Mouse (Mus musculus): ENCODE data around the gene Gtpbp4. TPM values are rescaled to one million over a fixed set of nuclear protein-coding genes. Genes with fewer than 3 reads are reported as not detected.
"Not testable (repeated sequence)": the region's sequence is repeated elsewhere in the genome, so short reads cannot be mapped to it uniquely, and the experiment has no call there.

Gtpbp4 gene
- polyA plus RNA-seq, 1 experiment from 2014 or later = 82.6 TPM

DNA sequence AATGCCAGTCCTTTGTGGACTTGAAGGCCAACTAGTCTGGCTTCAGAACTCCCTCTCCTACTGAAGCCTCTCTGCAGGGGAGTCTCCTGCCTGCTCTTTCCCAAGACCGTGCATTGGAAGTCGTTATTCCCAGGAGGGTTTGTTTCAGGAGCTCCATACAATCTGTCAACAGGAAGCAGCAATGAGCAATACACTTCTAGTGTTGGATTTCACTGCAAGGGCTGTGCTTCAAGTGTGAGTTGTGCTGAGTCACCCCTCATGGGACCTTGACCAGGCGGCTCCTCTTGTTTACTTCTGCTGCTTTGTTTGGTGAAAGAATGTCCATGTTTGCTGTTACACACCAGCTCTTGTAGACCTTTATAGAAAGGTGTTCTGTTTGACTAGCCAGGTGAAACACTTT, 18.5 kb upstream of the Gtpbp4 start:
- no peaks in the 10 kb centered on the region for H3K4me1 ChIP-seq
- no peaks in the 10 kb centered on the region for H3K27me3 ChIP-seq (replicated peaks)
- no peak overlapping the region for H3K4me2 ChIP-seq (replicated peaks)
- H3K9ac ChIP-seq = no peak overlapping the region
- no peak for ATAC-seq (ENCODE audit: low FRiP score, low read depth)
- H3K27ac ChIP-seq = no peak overlapping the region
- no peaks in the 10 kb centered on the region for H3K36me3 ChIP-seq
- 32% methylated on average over 3 of the region's 3 CpGs for WGBS
- no peaks in the 10 kb centered on the region for H3K9me3 ChIP-seq
- no peak overlapping the region for H3K4me3 ChIP-seq

DNA sequence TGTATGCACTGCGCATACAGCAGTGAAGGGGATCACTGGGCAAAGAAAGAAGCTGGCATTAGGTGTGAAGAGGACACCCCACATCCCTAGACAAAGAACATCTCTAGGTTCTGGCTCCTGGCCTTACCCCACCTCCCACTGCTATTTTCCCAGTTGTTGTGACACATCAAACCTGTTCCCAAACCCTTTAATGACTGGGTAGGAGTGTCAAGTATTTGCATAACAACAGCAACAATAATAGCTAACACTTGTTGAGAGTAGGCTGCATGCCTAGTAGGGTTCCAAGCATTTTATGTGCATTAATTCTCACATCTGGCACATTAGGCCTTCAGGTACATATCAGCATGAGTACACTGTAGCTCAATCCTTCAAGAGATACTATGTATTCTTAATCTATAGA, 17.6 kb upstream of the Gtpbp4 start:
- Histone ChIP-seq H3K27me3 (replicated peaks) (no peaks in the 10 kb centered on the region), H3K4me2 (replicated peaks) (no peak overlapping the region), H3K4me1 (no peaks in the 10 kb centered on the region), H3K9ac (no peak overlapping the region), H3K9me3 (no peaks in the 10 kb centered on the region), H3K4me3 (no peak overlapping the region), H3K36me3 (no peaks in the 10 kb centered on the region), H3K27ac (no peak overlapping the region)
- 57% methylated on average over 1 of the region's 1 CpGs for WGBS
- no peak for ATAC-seq (ENCODE audit: low FRiP score, low read depth)

- H3K4me1 ChIP-seq = no peaks in the 10 kb centered on the region
- no peak overlapping the region for H3K9ac ChIP-seq
- no peaks in the 10 kb centered on the region for H3K36me3 ChIP-seq
- no peaks in the 10 kb centered on the region for H3K27me3 ChIP-seq (replicated peaks)
- no peak overlapping the region for H3K4me3 ChIP-seq
- H3K4me2 ChIP-seq (replicated peaks) = no peak overlapping the region
- no peak overlapping the region for H3K27ac ChIP-seq
- no peaks in the 10 kb centered on the region for H3K9me3 ChIP-seq
- WGBS = 53% methylated on average over 12 of the region's 12 CpGs
- ATAC-seq (ENCODE audit: low FRiP score, low read depth) = no peak
Measured at GRCm38 (mm10) chr13:9011596-9012350, 15.9 kb upstream of the Gtpbp4 start.

DNA sequence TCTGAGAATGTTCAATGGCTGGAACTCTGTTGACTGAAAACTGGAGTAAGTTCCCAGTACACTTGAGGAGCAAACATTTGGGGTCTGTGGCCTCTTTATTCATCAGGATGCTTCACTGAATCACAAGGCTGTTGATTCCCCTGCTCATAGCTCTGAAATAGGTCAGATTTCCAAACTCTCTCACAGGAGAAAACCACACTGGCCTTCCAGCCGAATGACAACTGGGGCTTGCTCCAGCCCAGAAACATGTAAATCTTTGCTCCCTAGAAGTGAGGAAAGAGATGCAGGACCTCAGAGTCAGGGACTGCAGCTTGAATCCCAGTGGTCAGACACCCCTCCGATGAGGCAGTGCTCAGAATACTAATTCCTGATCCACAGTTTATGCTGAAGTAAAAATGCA, 7.4 kb upstream of the Gtpbp4 start:
- Histone ChIP-seq H3K27me3 (replicated peaks) (no peaks in the 10 kb centered on the region), H3K27ac (no peak overlapping the region), H3K36me3 (no peaks in the 10 kb centered on the region), H3K9me3 (no peaks in the 10 kb centered on the region), H3K4me1 (no peaks in the 10 kb centered on the region), H3K4me2 (replicated peaks) (no peak overlapping the region), H3K9ac (no peak overlapping the region), H3K4me3 (no peak overlapping the region)
- no peak for ATAC-seq (ENCODE audit: low FRiP score, low read depth)
- 80% methylated on average over 2 of the region's 2 CpGs for WGBS

- Histone ChIP-seq H3K27me3 (replicated peaks) (no peaks in the 10 kb centered on the region), H3K27ac (no peak overlapping the region), H3K36me3 (no peaks in the 10 kb centered on the region), H3K9me3 (no peaks in the 10 kb centered on the region), H3K4me3 (no peak overlapping the region), H3K4me2 (replicated peaks) (no peak overlapping the region), H3K9ac (no peak overlapping the region), H3K4me1 (peaks cover 7% of the 10 kb centered on the region)
- 91% methylated on average over 8 of the region's 8 CpGs for WGBS
- ATAC-seq (ENCODE audit: low FRiP score, low read depth) = no peak
Measured at GRCm38 (mm10) chr13:8999464-8999863, 3.6 kb upstream of the Gtpbp4 start.

GRCm38 (mm10) chr13:8997221-8997620, 1.3 kb upstream of the Gtpbp4 start:
- H3K27ac ChIP-seq; H3K9me3 ChIP-seq; H3K36me3 ChIP-seq; H3K9ac ChIP-seq; H3K4me3 ChIP-seq; H3K27me3 ChIP-seq (replicated peaks); ATAC-seq (ENCODE audit: low FRiP score, low read depth); H3K4me2 ChIP-seq (replicated peaks): not testable (repeated sequence)
- 89% methylated on average over 5 of the region's 5 CpGs for WGBS
- H3K4me1 ChIP-seq = peaks cover 10% of the 10 kb centered on the region

DNA sequence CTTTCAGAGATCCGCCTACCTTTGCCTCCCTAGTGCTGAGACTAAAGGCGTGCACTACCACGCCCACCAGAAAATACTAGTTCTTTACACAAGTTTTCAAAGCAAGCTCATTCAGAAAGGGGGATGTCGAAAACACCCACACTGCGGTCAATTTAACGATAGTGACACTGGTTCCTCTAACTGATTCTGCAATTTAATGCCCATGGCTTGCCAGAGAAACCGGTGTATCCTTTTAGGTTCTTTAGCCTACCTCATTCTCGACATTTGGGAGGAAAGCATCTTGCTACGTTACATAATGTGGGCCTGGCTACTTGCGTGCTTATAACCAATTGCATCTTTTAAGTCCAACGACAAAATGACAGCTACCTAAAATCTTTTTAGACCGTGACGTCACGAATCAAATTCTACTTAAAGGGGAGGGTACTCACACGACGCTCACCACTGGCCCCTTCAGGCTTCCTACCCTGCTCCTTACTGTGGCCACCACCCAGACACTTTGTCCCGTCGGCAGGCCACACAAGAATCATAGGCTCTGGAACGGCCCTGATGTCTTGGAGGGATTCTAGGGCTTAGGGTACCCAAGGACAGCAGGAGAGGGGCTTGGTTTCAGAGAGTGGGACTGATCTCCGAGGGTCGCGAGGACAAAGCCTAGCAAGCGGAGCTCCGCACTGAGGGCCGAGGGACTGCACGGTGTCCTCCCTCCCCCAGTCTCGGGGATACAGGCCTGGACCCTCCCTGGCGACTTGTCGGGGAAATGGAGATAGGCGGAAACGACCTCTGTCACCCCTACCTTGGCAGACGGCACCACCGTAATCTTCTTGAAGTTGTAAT, 509 bp downstream of the Gtpbp4 start:
- H3K4me3 ChIP-seq = peak overlapping the region; percentile 80
- H3K9ac ChIP-seq = peak overlapping the region; percentile 73
- no peaks in the 10 kb centered on the region for H3K27me3 ChIP-seq (replicated peaks)
- H3K4me2 ChIP-seq (replicated peaks) = peak overlapping the region; percentile 82
- H3K9me3 ChIP-seq = no peaks in the 10 kb centered on the region
- H3K27ac ChIP-seq = no peak overlapping the region
- H3K4me1 ChIP-seq = peaks cover 10% of the 10 kb centered on the region
- WGBS = 4% methylated on average over 33 of the region's 33 CpGs
- H3K36me3 ChIP-seq = peaks cover 12% of the 10 kb centered on the region; the same call in 1 of the 2 replicates
- peak; percentile 77 for ATAC-seq (ENCODE audit: low FRiP score, low read depth)

GRCm38 (mm10) chr13:8992231-8992630, 3.7 kb downstream of the Gtpbp4 start:
- WGBS = 96% methylated on average over 6 of the region's 6 CpGs
- no peaks in the 10 kb centered on the region for H3K27me3 ChIP-seq (replicated peaks)
- H3K27ac ChIP-seq = no peak overlapping the region
- peaks cover 10% of the 10 kb centered on the region for H3K4me1 ChIP-seq
- no peak for ATAC-seq (ENCODE audit: low FRiP score, low read depth)
- no peak overlapping the region for H3K9ac ChIP-seq
- H3K36me3 ChIP-seq = peaks cover 38% of the 10 kb centered on the region
- no peaks in the 10 kb centered on the region for H3K9me3 ChIP-seq
- H3K4me3 ChIP-seq = no peak overlapping the region
- no peak overlapping the region for H3K4me2 ChIP-seq (replicated peaks)

- H3K27me3 ChIP-seq (replicated peaks) = no peaks in the 10 kb centered on the region
- no peak overlapping the region for H3K27ac ChIP-seq
- peaks cover 73% of the 10 kb centered on the region for H3K36me3 ChIP-seq
- no peaks in the 10 kb centered on the region for H3K4me1 ChIP-seq
- H3K9me3 ChIP-seq = no peaks in the 10 kb centered on the region
- WGBS = 96% methylated on average over 3 of the region's 3 CpGs
- ATAC-seq (ENCODE audit: low FRiP score, low read depth) = no peak
- H3K4me2 ChIP-seq (replicated peaks) = no peak overlapping the region
- H3K4me3 ChIP-seq = no peak overlapping the region
- H3K9ac ChIP-seq = no peak overlapping the region
Measured at GRCm38 (mm10) chr13:8972972-8973371, 22.9 kb downstream of the Gtpbp4 start.

DNA sequence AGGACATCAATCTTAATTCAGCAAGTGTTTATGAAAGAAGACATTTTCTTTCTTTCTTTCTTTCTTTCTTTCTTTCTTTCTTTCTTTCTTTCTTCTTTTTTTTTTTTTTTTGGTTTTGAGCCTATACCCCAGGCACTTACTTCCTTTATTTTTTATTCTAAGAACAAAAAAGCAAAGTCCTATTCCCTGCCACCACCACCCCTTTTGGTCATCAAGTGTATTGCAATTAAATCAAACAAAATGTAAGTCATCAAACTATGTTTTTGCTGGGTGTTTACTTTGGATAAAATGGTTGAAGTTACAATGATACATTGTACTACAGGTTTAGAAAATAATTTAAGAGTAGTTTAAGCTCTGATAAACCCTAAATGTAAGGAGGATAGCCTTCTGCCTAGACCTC, 23.5 kb downstream of the Gtpbp4 start:
- no peak for ATAC-seq (ENCODE audit: low FRiP score, low read depth)
- no peaks in the 10 kb centered on the region for H3K9me3 ChIP-seq
- no peak overlapping the region for H3K27ac ChIP-seq
- no peak overlapping the region for H3K9ac ChIP-seq
- no peaks in the 10 kb centered on the region for H3K4me1 ChIP-seq
- no peak overlapping the region for H3K4me2 ChIP-seq (replicated peaks)
- no peak overlapping the region for H3K4me3 ChIP-seq
- H3K27me3 ChIP-seq (replicated peaks) = no peaks in the 10 kb centered on the region
- peaks cover 68% of the 10 kb centered on the region for H3K36me3 ChIP-seq

DNA sequence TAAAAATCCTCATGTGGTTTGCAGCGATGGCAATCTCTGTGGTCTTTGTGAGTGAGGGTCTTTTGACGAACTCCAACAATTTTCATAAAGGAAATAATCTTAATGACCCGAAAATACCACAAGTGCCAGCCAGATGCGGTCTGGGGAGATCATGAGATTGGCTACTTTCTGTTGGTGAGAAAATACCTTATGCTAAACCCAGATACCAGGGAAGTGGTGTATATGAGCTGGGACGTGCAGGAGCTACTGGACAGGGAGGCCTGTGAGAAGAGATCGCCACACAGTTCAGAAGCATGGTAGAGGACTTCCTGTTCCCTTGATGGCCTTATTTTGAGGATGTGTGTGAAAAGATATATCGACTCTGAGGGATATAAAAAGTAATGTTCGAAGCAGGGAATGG, 28.1 kb downstream of the Gtpbp4 start:
- H3K9me3 ChIP-seq = no peaks in the 10 kb centered on the region
- no peaks in the 10 kb centered on the region for H3K27me3 ChIP-seq (replicated peaks)
- peaks cover 28% of the 10 kb centered on the region for H3K36me3 ChIP-seq
- H3K9ac ChIP-seq = no peak overlapping the region
- no peaks in the 10 kb centered on the region for H3K4me1 ChIP-seq
- WGBS = 94% methylated on average over 8 of the region's 8 CpGs
- H3K4me2 ChIP-seq (replicated peaks) = no peak overlapping the region
- no peak for ATAC-seq (ENCODE audit: low FRiP score, low read depth)
- H3K27ac ChIP-seq = no peak overlapping the region
- H3K4me3 ChIP-seq = no peak overlapping the region

GRCm38 (mm10) chr13:8965224-8965623, 30.7 kb downstream of the Gtpbp4 start:
- H3K27ac ChIP-seq = no peak overlapping the region
- 91% methylated on average over 5 of the region's 5 CpGs for WGBS
- H3K36me3 ChIP-seq = peaks cover 17% of the 10 kb centered on the region
- H3K9me3 ChIP-seq = no peaks in the 10 kb centered on the region
- H3K9ac ChIP-seq = no peak overlapping the region
- ATAC-seq (ENCODE audit: low FRiP score, low read depth) = no peak
- H3K4me2 ChIP-seq (replicated peaks) = no peak overlapping the region
- H3K4me3 ChIP-seq = no peak overlapping the region
- no peaks in the 10 kb centered on the region for H3K4me1 ChIP-seq
- H3K27me3 ChIP-seq (replicated peaks) = no peaks in the 10 kb centered on the region
